Mouse (Mus musculus) forebrain, embryonic 12.5 days (tissue): ENCODE results near the gene Tuba8. TPM values are rescaled to one million over a fixed set of nuclear protein-coding genes. Genes with fewer than 3 reads are reported as not detected.
A peak's percentile ranks its signal among the peaks of the same experiment; 100 is the strongest.

Source experiments
- ATAC-seq: fragments of 200-750 bp; cut with Nextera tagmentation; 2 replicates; pipeline ENCODE4 v1.8.0; 2017; ENCODE audit warnings: moderate TSS enrichment; ENCODE audit not compliant: low FRiP score
- H3K27ac ChIP-seq: fragments of 300-500 bp; sonication (generic); 2 replicates; pipeline ENCODE4 v1.5.1; 2016; ENCODE audit warnings: mild to moderate bottlenecking
- H3K27me3 ChIP-seq: fragments of 300-500 bp; sonication (generic); 2 replicates; pipeline ENCODE4 v1.6.1; 2016; ENCODE audit warnings: mild to moderate bottlenecking
- H3K36me3 ChIP-seq: fragments of 300-500 bp; sonication (generic); replicated peaks from 2 replicates; pipeline ENCODE4 v1.6.1; 2016; ENCODE audit warnings: mild to moderate bottlenecking
- H3K4me1 ChIP-seq: fragments of 300-500 bp; sonication (generic); 2 replicates; pipeline ENCODE4 v1.6.1; 2016
- H3K4me2 ChIP-seq: fragments of 300-500 bp; sonication (generic); 2 replicates; pipeline ENCODE4 v1.6.1; 2016; ENCODE audit warnings: mild to moderate bottlenecking, moderate library complexity
- H3K4me3 ChIP-seq: fragments of 300-500 bp; sonication (generic); replicated peaks from 2 replicates; pipeline ENCODE4 v1.5.1; 2016; ENCODE audit warnings: mild to moderate bottlenecking
- H3K9ac ChIP-seq: fragments of 300-500 bp; sonication (generic); 2 replicates; pipeline ENCODE4 v1.6.1; 2016; ENCODE audit warnings: mild to moderate bottlenecking
- H3K9me3 ChIP-seq: fragments of 300-500 bp; sonication (generic); 2 replicates; pipeline ENCODE4 v1.6.1; 2016
- WGBS: fragments of 180-500 bp; shearing (Covaris S2); methylation state at CpG from one replicate; pipeline ENCODE4 v1.1.7; 2016; 5-methylcytosine and 5-hydroxymethylcytosine counted together
- polyA plus RNA-seq: library from polyadenylated mRNA; unstranded; fragments of >200 nt; fragmentation: Nextera tagmentation; extraction: Ambion mirVana; gene quantifications from 2 replicates; pipeline ENCODE4 v1.2.1, GENCODE M21; 2016

Gene Tuba8
- polyA plus RNA-seq: 0.36 and 0.40 TPM in 2 replicates

- Histone ChIP-seq H3K27ac (no peak within 1 kb of the TSS), H3K4me1 (peaks cover 18% of the 10 kb centered on the region), H3K4me2 (peak within 1 kb of the TSS; percentile 61), H3K36me3 (no peaks in the 10 kb centered on the region), H3K27me3 (peaks cover 36% of the 10 kb centered on the region), H3K9me3 (no peaks in the 10 kb centered on the region), H3K9ac (peak within 1 kb of the TSS; percentile 45), H3K4me3 (peak within 1 kb of the TSS; percentile 45)
- ATAC-seq: peak; percentile 72
- 6% methylated on average over 30 of the region's 30 CpGs for WGBS
These were observed at the start of gene Tuba8 for GRCm38 (mm10) chr6:121210149-121210925. Tuba8 (plus strand) TSS chr6:121210696.

GRCm38 (mm10) chr6:121162616-121163015, 47.9 kb upstream of the Tuba8 start:
- Histone ChIP-seq H3K36me3 (no peaks in the 10 kb centered on the region), H3K9me3 (no peaks in the 10 kb centered on the region), H3K9ac (no peak overlapping the region), H3K27ac (no peak overlapping the region), H3K4me3 (no peak overlapping the region), H3K27me3 (no peaks in the 10 kb centered on the region), H3K4me2 (no peak overlapping the region), H3K4me1 (0 out of 2 replicates have a peak, but pooled peaks cover 6% of the 10 kb centered on the region)
- no peak for ATAC-seq
- 92% methylated on average over 12 of the region's 12 CpGs for WGBS

- 41% methylated on average over 10 of the region's 10 CpGs for WGBS
- ATAC-seq: peak; percentile 53; the same call in 1 of the 2 replicates
- no peaks in the 10 kb centered on the region for H3K9me3 ChIP-seq
- no peak overlapping the region for H3K27ac ChIP-seq
- no peaks in the 10 kb centered on the region for H3K36me3 ChIP-seq
- H3K27me3 ChIP-seq: no peaks in the 10 kb centered on the region
- no peak overlapping the region for H3K4me3 ChIP-seq
- H3K4me1 ChIP-seq: 0 out of 2 replicates have a peak, but pooled peaks cover 6% of the 10 kb centered on the region
- H3K4me2 ChIP-seq: no peak overlapping the region
- H3K9ac ChIP-seq: no peak overlapping the region
These were observed 44.4 kb upstream of the Tuba8 start for GRCm38 (mm10) chr6:121166098-121166552.

GRCm38 (mm10) chr6:121167381-121167975, 43.0 kb upstream of the Tuba8 start:
- no peaks in the 10 kb centered on the region for H3K27me3 ChIP-seq
- H3K4me2 ChIP-seq: no peak overlapping the region
- H3K4me3 ChIP-seq: no peak overlapping the region
- no peak for ATAC-seq
- H3K4me1 ChIP-seq: 0 out of 2 replicates have a peak, but pooled peaks cover 6% of the 10 kb centered on the region
- H3K9me3 ChIP-seq: no peaks in the 10 kb centered on the region
- H3K27ac ChIP-seq: no peak overlapping the region
- no peak overlapping the region for H3K9ac ChIP-seq
- WGBS: 77% methylated on average over 7 of the region's 7 CpGs
- H3K36me3 ChIP-seq: no peaks in the 10 kb centered on the region

DNA sequence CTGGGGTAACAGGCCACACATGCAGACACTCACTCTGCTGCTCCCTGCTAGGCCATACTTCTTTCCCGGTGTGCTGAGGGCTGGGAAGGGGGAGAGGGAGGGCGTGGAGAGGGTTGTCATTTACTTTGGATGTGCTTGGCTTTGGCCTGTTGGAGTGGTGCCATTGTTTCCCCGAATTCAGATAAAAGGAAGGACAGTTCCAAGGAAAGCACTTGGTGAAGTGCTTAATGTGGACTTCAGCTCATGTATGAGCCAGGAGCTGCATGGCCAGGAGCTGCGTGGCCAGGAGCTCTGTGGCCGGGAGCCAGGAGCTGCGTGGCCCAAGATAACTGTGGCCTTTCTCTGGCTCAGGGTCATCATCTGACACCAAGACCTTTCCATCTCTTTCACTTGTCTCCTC, 39.4 kb upstream of the Tuba8 start:
- H3K36me3 ChIP-seq: no peaks in the 10 kb centered on the region
- no peak overlapping the region for H3K4me2 ChIP-seq
- no peaks in the 10 kb centered on the region for H3K9me3 ChIP-seq
- 92% methylated on average over 6 of the region's 6 CpGs for WGBS
- no peak overlapping the region for H3K4me3 ChIP-seq
- 0 out of 2 replicates have a peak, but pooled peaks cover under 1% of the 10 kb centered on the region for H3K4me1 ChIP-seq
- no peak overlapping the region for H3K9ac ChIP-seq
- H3K27ac ChIP-seq: no peak overlapping the region
- no peak for ATAC-seq
- no peaks in the 10 kb centered on the region for H3K27me3 ChIP-seq

- H3K9ac ChIP-seq: no peak overlapping the region
- no peak overlapping the region for H3K4me3 ChIP-seq
- H3K27ac ChIP-seq: no peak overlapping the region
- H3K36me3 ChIP-seq: no peaks in the 10 kb centered on the region
- H3K27me3 ChIP-seq: no peaks in the 10 kb centered on the region
- 83% methylated on average over 5 of the region's 5 CpGs for WGBS
- no peaks in the 10 kb centered on the region for H3K9me3 ChIP-seq
- no peak for ATAC-seq
- H3K4me2 ChIP-seq: no peak overlapping the region
- 0 out of 2 replicates have a peak, but pooled peaks cover 3% of the 10 kb centered on the region for H3K4me1 ChIP-seq
These were observed 37.0 kb upstream of the Tuba8 start for GRCm38 (mm10) chr6:121173471-121173870.

GRCm38 (mm10) chr6:121174761-121175160, 35.7 kb upstream of the Tuba8 start:
- WGBS: 88% methylated on average over 6 of the region's 6 CpGs
- no peak overlapping the region for H3K4me3 ChIP-seq
- no peak for ATAC-seq
- 0 out of 2 replicates have a peak, but pooled peaks cover 3% of the 10 kb centered on the region for H3K27me3 ChIP-seq
- H3K4me2 ChIP-seq: no peak overlapping the region
- H3K9me3 ChIP-seq: no peaks in the 10 kb centered on the region
- no peak overlapping the region for H3K9ac ChIP-seq
- 0 out of 2 replicates have a peak, but pooled peaks cover 3% of the 10 kb centered on the region for H3K4me1 ChIP-seq
- no peak overlapping the region for H3K27ac ChIP-seq
- H3K36me3 ChIP-seq: no peaks in the 10 kb centered on the region

DNA sequence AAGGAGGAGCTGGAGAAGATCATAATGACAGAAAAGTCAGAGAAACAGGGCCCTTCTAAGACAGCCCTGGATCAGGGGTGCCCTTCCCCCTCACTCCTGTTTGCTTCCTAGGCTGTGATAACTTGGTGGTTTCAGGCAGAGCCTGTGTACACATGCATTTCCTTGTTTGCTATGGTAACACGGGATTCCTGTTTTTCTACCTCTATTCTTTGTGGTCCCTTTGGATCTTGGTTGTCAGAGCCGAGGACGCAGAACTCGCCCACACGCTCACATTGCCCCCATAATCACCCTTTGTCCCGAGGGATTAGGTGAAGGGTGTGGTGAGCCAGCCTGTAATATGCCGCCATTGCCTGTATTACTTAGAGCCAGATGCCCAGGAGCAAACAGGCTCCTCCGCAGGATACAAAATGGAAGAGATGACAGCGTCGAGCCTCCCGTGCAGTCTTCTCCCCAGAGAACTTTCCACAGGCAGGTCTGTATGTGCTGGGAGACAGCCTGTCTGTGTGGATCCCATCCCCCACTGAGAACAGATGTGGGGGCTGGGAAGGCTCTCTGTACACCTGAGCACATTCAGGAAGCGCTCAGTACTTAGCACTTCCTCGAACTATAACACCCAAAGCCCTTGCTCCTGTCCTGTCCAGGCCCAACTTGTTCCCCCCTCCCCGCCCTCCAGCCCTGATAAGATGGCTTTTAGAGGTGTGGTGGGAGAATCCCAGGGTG, 34.3 kb upstream of the Tuba8 start:
- no peak overlapping the region for H3K4me2 ChIP-seq
- 0 out of 2 replicates have a peak, but pooled peaks cover 3% of the 10 kb centered on the region for H3K27me3 ChIP-seq
- no peaks in the 10 kb centered on the region for H3K36me3 ChIP-seq
- no peak; the same call in 1 of the 2 replicates for ATAC-seq
- H3K4me1 ChIP-seq: 0 out of 2 replicates have a peak, but pooled peaks cover 3% of the 10 kb centered on the region
- H3K9ac ChIP-seq: no peak overlapping the region
- no peak overlapping the region for H3K27ac ChIP-seq
- H3K9me3 ChIP-seq: no peaks in the 10 kb centered on the region
- no peak overlapping the region for H3K4me3 ChIP-seq
- WGBS: 54% methylated on average over 14 of the region's 14 CpGs

DNA sequence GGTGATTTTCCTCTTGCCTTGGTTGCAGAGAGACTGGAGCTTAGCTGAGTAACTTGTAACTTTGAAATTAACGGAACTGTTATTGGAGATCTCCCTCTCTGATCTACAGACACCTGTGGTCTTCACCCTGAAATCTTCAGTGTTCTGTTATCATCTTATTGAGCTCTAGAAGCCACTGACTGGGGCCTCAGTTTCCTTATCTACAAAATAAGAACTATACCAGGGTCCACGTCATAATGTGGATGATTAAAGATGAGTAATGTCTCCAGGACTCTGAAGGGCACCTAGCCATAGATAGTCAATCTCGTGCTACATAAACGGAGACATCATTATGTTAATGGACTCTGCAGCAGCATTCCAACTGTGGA, 33.8 kb upstream of the Tuba8 start:
- 0 out of 2 replicates have a peak, but pooled peaks cover 3% of the 10 kb centered on the region for H3K27me3 ChIP-seq
- H3K9ac ChIP-seq: no peak overlapping the region
- WGBS: 83% methylated on average over 4 of the region's 4 CpGs
- H3K27ac ChIP-seq: no peak overlapping the region
- H3K36me3 ChIP-seq: no peaks in the 10 kb centered on the region
- no peak for ATAC-seq
- H3K4me1 ChIP-seq: 0 out of 2 replicates have a peak, but pooled peaks cover 3% of the 10 kb centered on the region
- H3K4me3 ChIP-seq: no peak overlapping the region
- no peaks in the 10 kb centered on the region for H3K9me3 ChIP-seq
- H3K4me2 ChIP-seq: no peak overlapping the region

- H3K27ac ChIP-seq: no peak overlapping the region
- H3K4me3 ChIP-seq: no peak overlapping the region
- no peak overlapping the region for H3K4me2 ChIP-seq
- no peak overlapping the region for H3K9ac ChIP-seq
- no peaks in the 10 kb centered on the region for H3K36me3 ChIP-seq
- ATAC-seq: no peak
- no peaks in the 10 kb centered on the region for H3K9me3 ChIP-seq
- 89% methylated on average over 7 of the region's 7 CpGs for WGBS
- 0 out of 2 replicates have a peak, but pooled peaks cover 3% of the 10 kb centered on the region for H3K27me3 ChIP-seq
- H3K4me1 ChIP-seq: 0 out of 2 replicates have a peak, but pooled peaks cover 3% of the 10 kb centered on the region
These were observed 33.3 kb upstream of the Tuba8 start for GRCm38 (mm10) chr6:121177118-121177708.

- Histone ChIP-seq H3K4me2 (no peak overlapping the region), H3K4me1 (0 out of 2 replicates have a peak, but pooled peaks cover 3% of the 10 kb centered on the region), H3K9me3 (no peaks in the 10 kb centered on the region), H3K4me3 (no peak overlapping the region), H3K9ac (no peak overlapping the region), H3K36me3 (no peaks in the 10 kb centered on the region), H3K27ac (no peak overlapping the region), H3K27me3 (0 out of 2 replicates have a peak, but pooled peaks cover 3% of the 10 kb centered on the region)
- WGBS: 62% methylated on average over 7 of the region's 7 CpGs
- no peak for ATAC-seq
These were observed 31.7 kb upstream of the Tuba8 start for GRCm38 (mm10) chr6:121178700-121179358.
